Mouse (Mus musculus): ENCODE measurements around the gene Gm17654.
"Not testable (repeated sequence)": the region's sequence is repeated elsewhere in the genome, so short reads cannot be mapped to it uniquely, and the experiment has no call there.

Gm17654 gene

DNA sequence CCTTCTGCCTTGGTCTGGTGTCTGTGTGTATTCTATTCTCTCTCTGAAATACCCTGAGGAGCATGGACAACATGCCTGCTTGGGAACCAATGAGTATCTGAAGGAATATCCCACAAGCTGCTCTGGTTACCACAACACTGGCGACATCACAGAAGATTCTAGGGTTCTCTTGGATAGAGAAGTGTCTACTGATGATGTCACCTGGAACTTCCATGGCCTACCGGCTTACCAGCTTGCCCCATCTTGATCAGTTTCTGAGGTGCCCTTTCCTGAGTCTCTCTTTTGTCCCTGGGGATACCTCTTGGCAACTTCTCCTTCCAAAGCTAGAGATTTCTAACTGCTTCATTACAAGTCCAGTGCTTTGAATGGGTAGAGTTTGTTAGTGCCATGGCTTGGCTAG is at the start of gene Gm17654:
Gm17654 (minus strand) TSS at position 101 of the 400 bp plus-strand sequence.
- DNase-seq, result not testable (repeated sequence)

DNA sequence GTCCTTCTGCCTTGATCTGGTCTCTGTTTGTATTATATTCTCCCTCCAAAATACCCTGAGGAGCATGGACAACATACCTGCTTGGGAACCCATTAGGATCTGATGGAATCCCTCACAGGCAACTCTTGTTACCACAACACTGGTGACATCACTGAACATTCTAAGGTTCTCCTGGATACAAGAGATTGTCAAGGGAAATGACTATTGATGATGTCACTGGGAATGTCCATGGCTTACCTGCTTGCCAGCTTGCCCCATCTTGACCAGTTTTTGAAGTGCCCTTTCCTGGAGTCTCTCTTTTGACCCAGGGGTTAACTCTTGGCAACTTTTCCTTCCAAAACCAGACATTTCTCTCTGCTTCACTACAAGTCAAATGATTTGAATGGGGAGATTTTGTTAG is 29.0 kb upstream of the Gm17654 start, which contains the start of gene Gm10375:
Gm10375 (minus strand) TSS at position 101 of the 400 bp plus-strand sequence.
- not testable (repeated sequence) for DNase-seq

DNA sequence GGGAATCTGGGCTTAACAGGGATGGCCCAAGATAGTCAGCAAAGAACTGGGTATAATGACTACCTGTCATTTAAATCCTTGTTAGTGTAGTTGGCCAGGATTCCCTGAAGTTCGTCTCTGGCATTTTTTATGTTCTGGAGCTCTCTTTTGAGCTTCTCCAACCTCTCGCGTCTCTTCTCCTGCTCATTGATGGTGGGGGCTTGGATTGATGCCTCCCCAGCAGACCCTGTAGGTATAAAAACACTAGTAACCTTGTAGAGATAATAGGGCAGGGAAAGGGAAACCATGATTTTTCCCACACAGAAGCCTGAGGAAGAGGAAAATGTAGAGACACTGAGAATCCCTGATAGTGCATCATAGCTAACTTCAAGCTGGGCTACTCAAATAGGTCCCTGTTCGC is 977 bp downstream of the Gm17654 start:
- not testable (repeated sequence) for DNase-seq

DNA sequence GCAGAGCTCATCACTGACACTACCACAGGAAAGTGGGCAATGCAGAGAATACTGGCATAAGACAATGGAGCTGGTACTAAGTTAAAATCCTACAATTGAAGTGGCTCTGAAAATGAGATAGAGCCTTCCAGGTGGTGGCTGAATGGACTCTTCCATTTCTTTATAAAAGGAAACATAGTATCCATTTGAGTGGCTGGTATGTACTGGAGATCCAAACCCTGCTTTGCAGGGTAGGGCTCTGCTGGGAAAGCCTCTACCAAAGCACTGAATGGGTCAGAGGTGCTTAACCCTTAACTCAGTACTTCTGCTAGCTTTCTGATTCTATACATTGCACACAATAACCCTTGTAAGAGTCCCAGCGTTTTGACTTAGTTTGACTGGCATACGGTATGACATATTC is 26.7 kb downstream of the Gm17654 start:
- DNase-seq, result not testable (repeated sequence)

DNA sequence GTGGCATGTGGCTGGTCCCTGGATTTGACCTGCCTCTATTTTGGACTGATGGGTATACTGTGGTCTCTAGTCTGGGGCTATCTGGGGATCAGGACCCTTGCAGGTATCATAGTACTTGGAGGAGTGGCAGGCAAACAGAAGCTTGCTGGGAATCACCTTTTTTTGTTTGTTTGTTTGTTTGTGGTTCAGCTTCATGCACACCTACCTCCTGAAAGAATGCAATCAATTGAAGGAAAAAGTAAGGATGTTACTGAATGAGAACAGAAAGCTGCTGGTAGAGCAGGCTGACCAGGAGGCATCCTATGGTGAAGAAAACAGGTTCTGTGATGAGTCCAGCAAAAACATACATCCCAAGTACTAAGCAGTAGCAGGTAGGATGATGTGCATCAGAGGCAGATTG is 32.7 kb downstream of the Gm17654 start:
- not testable (repeated sequence) for DNase-seq

DNA sequence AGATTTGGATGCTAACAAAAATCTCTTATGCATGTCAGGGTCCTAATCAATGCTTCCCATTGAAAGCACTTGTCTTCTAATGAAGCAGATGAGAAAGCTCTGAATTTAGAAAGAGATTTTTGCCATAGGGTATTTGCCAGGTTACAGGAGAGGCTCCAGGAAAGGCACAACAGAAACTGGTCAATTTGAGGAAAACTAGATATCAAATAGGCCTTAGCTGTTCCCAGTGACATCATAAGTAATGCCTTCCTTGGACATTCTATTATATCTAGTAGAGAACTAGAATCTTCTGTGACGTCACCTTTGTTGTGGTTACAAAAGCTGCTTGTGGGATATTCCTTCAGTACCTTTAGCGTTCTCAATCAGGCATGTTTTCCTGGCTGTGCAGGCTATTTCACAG is 35.7 kb downstream of the Gm17654 start, which contains the start of gene Gm5799:
Gm5799 (plus strand) TSS at position 301 of the 400 bp plus-strand sequence.
- not testable (repeated sequence) for DNase-seq

DNA sequence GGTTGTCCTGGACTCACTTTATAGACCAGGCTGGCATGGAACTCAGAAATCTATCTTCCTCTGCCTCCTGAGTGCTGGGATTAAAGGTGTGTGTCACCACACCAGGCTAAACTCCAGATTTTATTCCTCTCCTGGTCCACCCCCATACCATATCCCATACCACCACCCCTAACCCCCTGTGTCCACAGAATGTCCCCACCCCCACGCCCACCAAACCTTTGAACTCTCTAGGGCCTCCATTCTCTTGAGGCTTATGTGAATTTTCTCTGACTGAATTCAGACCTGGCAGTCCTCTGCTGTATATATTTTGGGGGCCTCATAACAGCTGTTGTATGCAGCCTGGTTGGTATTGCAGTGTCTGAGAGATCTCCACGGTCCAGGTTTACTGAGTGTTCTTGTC is 40.8 kb downstream of the Gm17654 start:
- not testable (repeated sequence) for DNase-seq

DNA sequence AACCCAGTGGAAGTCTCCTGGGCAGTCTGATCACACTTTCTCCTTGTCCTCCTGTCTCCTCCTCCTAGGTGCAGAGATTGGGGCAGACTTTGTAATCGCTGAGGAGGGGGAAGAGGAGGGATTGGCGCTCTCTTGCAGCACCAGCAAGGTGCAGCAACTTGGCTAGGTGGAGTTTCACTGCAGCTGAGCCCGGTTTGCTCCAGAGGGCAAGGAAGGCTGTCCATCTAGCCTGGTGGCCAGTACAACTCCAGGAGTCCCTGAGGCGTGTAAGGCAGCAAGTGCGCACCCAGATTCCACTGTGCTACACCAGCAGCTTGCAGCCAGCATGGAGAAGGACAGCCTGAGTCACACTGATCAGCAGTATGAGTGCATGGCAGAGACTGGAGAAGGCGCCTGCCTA is 46.6 kb downstream of the Gm17654 start:
- not testable (repeated sequence) for DNase-seq

DNA sequence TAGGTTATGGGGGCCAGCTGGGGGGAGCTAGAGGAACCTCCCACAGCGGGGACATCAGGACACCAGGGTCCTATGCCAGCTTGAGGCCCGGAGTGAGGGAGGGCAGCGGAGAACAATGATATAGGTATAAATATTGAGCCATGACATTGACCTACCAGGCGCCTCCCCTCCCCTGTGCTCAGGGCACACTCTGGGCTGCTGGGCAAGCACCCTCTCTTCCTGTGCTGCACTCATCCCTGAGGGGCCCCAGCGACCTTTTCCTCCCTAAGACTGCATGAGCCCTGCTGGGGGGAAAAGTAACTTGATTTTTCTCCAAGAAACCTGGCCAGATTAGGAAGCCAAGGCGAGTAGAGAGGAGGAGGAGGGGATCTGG is 46.9 kb downstream of the Gm17654 start:
- not testable (repeated sequence) for DNase-seq

DNA sequence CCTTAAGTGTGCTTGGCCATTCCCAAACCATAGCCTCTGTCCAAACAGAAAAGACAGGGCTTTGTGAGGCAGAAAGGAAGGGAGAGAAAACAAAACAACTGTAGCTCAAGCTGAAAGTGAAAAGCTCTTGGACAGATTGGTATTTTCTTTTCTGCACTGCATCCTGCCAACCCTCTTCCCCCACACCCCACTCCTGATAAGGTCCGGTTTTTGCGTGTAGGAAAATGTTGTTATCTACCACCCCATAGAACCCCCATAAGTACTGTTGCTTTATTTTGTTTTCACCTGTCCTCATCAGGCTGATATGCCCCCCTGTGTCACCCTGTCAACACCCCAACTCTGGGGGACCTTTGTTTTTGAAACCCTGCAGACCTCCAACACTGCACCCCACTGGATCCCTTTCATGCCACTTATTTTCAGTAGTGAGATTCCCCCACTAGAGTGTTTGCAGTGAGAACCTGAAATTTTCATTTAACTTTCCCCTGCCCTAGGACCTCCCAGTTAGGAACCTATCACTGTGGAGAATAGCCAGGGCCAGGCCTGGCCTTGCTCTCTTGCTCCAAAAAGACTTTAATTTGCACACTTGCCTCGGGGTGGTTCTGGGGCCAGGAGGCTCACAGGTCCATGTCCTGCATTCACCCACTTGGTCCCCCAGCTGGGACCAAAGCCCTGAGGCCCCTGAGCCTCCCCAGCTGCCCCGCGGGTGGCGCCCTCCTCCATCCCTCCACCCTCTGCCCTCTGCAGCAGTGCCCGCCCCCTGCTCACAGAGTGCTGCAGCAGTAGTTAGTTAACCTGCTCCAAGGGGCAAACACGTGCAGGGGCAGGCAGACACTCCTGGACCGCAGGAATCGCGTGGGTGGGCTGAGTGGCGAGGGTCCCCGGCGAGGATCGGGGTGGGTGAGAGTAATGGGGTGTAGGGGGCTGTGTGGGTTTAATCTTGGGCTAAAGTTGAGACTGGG is 47.6 kb downstream of the Gm17654 start:
- DNase-seq, result not testable (repeated sequence)
